Mouse (Mus musculus): ENCODE results near the gene Slc6a19. TPM values are rescaled to one million over a fixed set of nuclear protein-coding genes. Genes with fewer than 3 reads are reported as not detected.

Slc6a19 gene
- total and polyA plus RNA-seq, 3 experiments, result not detected

- DNase-seq (ENCODE audit: low read depth, low spot score), result no peak
- H3K27me3 ChIP-seq (ENCODE audit: control insufficient read depth in 1 of 2, insufficient read depth in 2 of 2, low read length in 2 of 2), result no peaks in the 10 kb centered on the region; a peak in 1 of 4 replicates
- no peak overlapping the region for H3K4me3 ChIP-seq (ENCODE audit: control insufficient read depth in 1 of 2, insufficient read depth in 1 of 2, low read depth in 2 of 2, low read length in 2 of 2)
- no peak overlapping the region for H3K9ac ChIP-seq (ENCODE audit: control insufficient read depth, low read depth, low read length, poor library complexity, severe bottlenecking)
- H3K79me2 ChIP-seq (ENCODE audit: control insufficient read depth, insufficient read depth, low read length, poor library complexity), result no peaks in the 10 kb centered on the region
- no peak overlapping the region for H3K27ac ChIP-seq (ENCODE audit: control insufficient read depth, low read depth, low read length)
- TF ChIP-seq MEF2A (IDR thresholded peaks at IDR 0.05; ENCODE audit: extremely low read depth, insufficient replicate concordance, low read depth, low read length, poor library complexity, severe bottlenecking) (no peak), EP300 (IDR thresholded peaks at IDR 0.05; ENCODE audit: low read depth in 1 of 2, low read length in 2 of 2) (no peak), BHLHE40 (IDR thresholded peaks at IDR 0.05; ENCODE audit: borderline replicate concordance, low read depth, low read length) (no peak), ZC3H11A (IDR thresholded peaks at IDR 0.05; ENCODE audit: low read depth, low read length) (no peak), JUND (IDR thresholded peaks at IDR 0.05; ENCODE audit: low read depth, low read length) (no peak), SMC3 (IDR thresholded peaks at IDR 0.05; ENCODE audit: low read depth, low read length) (no peak), MXI1 (IDR thresholded peaks at IDR 0.05; ENCODE audit: low read depth, low read length) (no peak), POLR2AphosphoS5 (IDR thresholded peaks at IDR 0.05; ENCODE audit: borderline replicate concordance, low read depth, low read length) (no peak), USF2 (IDR thresholded peaks at IDR 0.05; ENCODE audit: borderline replicate concordance in 1 of 2, insufficient read depth in 1 of 2, low read depth in 1 of 2, low read length in 2 of 2) (no peak), MYB (IDR thresholded peaks at IDR 0.05; ENCODE audit: low read depth, low read length) (no peak), GATA1 (IDR thresholded peaks at IDR 0.05; ENCODE audit: low read depth, low read length) (no peak)
- no peaks in the 10 kb centered on the region for H3K9me3 ChIP-seq (replicated peaks; ENCODE audit: insufficient read depth, low read length)
- H3K4me1 ChIP-seq (ENCODE audit: control insufficient read depth in 1 of 2, insufficient read depth in 2 of 2, low read length in 2 of 2), result no peaks in the 10 kb centered on the region
- no peaks in the 10 kb centered on the region for H3K36me3 ChIP-seq (ENCODE audit: control insufficient read depth in 1 of 2, insufficient read depth in 2 of 2, low read length in 2 of 2)
These were observed 15.7 kb downstream of the Slc6a19 start for GRCm38 (mm10) chr13:73688934-73689333.

GRCm38 (mm10) chr13:73687601-73688000 is 17.1 kb downstream of the Slc6a19 start:
- no peaks in the 10 kb centered on the region for H3K79me2 ChIP-seq (ENCODE audit: control insufficient read depth, insufficient read depth, low read length, poor library complexity)
- no peaks in the 10 kb centered on the region for H3K4me1 ChIP-seq (ENCODE audit: control insufficient read depth in 1 of 2, insufficient read depth in 2 of 2, low read length in 2 of 2)
- DNase-seq (ENCODE audit: low read depth, low spot score), result no peak
- no peak overlapping the region for H3K27ac ChIP-seq (ENCODE audit: control insufficient read depth, low read depth, low read length)
- H3K9me3 ChIP-seq (replicated peaks; ENCODE audit: insufficient read depth, low read length), result no peaks in the 10 kb centered on the region
- H3K9ac ChIP-seq (ENCODE audit: control insufficient read depth, low read depth, low read length, poor library complexity, severe bottlenecking), result no peak overlapping the region
- TF ChIP-seq KAT2A (conservative IDR thresholded peaks at IDR 0.05; ENCODE audit: low read depth, low read length) (no peak), SMC3 (IDR thresholded peaks at IDR 0.05; ENCODE audit: low read depth, low read length) (no peak)
- H3K36me3 ChIP-seq (ENCODE audit: control insufficient read depth in 1 of 2, insufficient read depth in 2 of 2, low read length in 2 of 2), result no peaks in the 10 kb centered on the region
- no peak overlapping the region for H3K4me3 ChIP-seq (ENCODE audit: control insufficient read depth in 1 of 2, insufficient read depth in 1 of 2, low read depth in 2 of 2, low read length in 2 of 2)
- no peaks in the 10 kb centered on the region; a peak in 1 of 4 replicates for H3K27me3 ChIP-seq (ENCODE audit: control insufficient read depth in 1 of 2, insufficient read depth in 2 of 2, low read length in 2 of 2)

DNA sequence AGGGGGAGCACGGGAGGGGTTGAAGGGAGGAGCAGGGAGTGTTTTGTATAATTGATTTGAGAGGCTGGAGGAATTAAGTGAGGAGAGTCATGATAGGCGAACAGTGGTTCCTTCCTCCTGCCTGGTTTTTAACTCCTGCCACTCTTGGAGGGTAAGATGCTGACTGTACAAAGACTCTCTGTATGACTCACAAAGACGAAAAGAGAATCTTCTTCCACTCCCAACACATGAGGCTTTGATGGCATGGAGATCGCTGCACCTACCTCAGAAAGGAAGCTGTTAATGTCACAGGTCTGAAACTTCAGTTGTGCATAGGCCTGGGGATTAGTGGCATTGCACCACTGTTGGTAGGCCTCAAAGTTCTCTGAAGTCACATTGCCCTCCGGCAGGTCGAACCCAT is 19.2 kb downstream of the Slc6a19 start:
- TF ChIP-seq GATA1 (IDR thresholded peaks at IDR 0.05; ENCODE audit: low read depth, low read length) (no peak), MAX (IDR thresholded peaks at IDR 0.05; ENCODE audit: low read length) (no peak), KAT2A (conservative IDR thresholded peaks at IDR 0.05; ENCODE audit: low read depth, low read length) (no peak), ZMIZ1 (IDR thresholded peaks at IDR 0.05; ENCODE audit: low read depth, low read length) (no peak), MAFK (IDR thresholded peaks at IDR 0.05; ENCODE audit: borderline replicate concordance, low read depth, low read length) (no peak), NELFE (IDR thresholded peaks at IDR 0.05; ENCODE audit: low read depth, low read length) (no peak), TCF12 (IDR thresholded peaks at IDR 0.05; ENCODE audit: low read depth, low read length) (no peak), ETS1 (IDR thresholded peaks at IDR 0.05; ENCODE audit: low read depth, low read length) (no peak)
- Histone ChIP-seq H3K27me3 (ENCODE audit: control insufficient read depth in 1 of 2, insufficient read depth in 2 of 2, low read length in 2 of 2) (no peaks in the 10 kb centered on the region; a peak in 2 of 4 replicates), H3K9ac (ENCODE audit: control insufficient read depth, low read depth, low read length, poor library complexity, severe bottlenecking) (no peak overlapping the region), H3K79me2 (ENCODE audit: control insufficient read depth, insufficient read depth, low read length, poor library complexity) (no peaks in the 10 kb centered on the region), H3K9me3 (replicated peaks; ENCODE audit: insufficient read depth, low read length) (no peaks in the 10 kb centered on the region), H3K27ac (ENCODE audit: control insufficient read depth, low read depth, low read length) (no peak overlapping the region), H3K4me3 (ENCODE audit: control insufficient read depth in 1 of 2, insufficient read depth in 1 of 2, low read depth in 2 of 2, low read length in 2 of 2) (no peak overlapping the region), H3K36me3 (ENCODE audit: control insufficient read depth in 1 of 2, insufficient read depth in 2 of 2, low read length in 2 of 2) (no peaks in the 10 kb centered on the region), H3K4me1 (ENCODE audit: control insufficient read depth in 1 of 2, insufficient read depth in 2 of 2, low read length in 2 of 2) (no peaks in the 10 kb centered on the region)
- DNase-seq (ENCODE audit: low read depth, low spot score), result no peak
